Mouse (Mus musculus) cerebellum, postnatal 4 days (tissue): Measurements from ENCODE around the gene Dgkz.

Experiments
- DNase-seq, 2 experiments: peaks; one replicate each; pipeline ENCODE4 v3.0.0; 2022; ENCODE audit warnings: low spot score in 2 of 2, mixed read lengths in 1 of 2

Gene Dgkz

GRCm38 (mm10) chr2:91996006-91996405 is 20.3 kb upstream of the Dgkz start:
- no peak for DNase-seq

GRCm38 (mm10) chr2:91993409-91993808 is 17.7 kb upstream of the Dgkz start:
- DNase-seq = no peak

GRCm38 (mm10) chr2:91989750-91990149 is 14.1 kb upstream of the Dgkz start:
- no peak for DNase-seq

GRCm38 (mm10) chr2:91987542-91987941 is 11.9 kb upstream of the Dgkz start:
- peak; percentile 79 to 90 for DNase-seq

- DNase-seq = no peak
Measured at GRCm38 (mm10) chr2:91986071-91986470, 10.4 kb upstream of the Dgkz start.

DNA sequence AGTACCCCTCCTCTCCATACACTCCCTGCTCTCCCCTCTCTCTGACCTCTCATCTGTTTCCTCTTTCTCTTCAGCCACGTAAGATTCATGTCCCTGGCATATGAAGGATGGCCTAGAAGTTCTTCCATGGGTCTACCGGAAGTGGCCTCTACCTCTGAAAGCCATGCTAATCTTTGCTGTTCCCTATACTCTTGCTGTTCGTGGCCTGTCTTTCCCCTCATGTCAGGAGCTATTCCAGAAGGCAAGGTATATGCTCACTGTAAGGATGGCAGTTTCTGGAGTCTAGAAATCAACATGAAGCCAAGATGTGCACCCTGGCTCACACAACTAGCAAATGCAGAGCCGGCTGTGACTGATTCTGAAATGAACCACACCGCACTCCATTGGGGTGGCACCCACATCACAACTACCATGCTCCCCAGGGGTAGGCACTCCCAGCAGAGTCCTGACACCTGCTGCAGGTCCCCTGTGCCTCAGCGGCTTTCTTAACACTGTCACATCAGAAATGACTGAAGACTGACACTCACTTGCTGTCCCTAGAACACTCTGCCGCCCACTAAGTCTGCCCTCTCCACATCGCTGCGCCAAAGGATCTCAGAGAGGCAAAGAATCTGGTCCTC is 9.4 kb upstream of the Dgkz start:
- DNase-seq = no peak

GRCm38 (mm10) chr2:91984439-91984838 is 8.8 kb upstream of the Dgkz start:
- DNase-seq = no peak

DNA sequence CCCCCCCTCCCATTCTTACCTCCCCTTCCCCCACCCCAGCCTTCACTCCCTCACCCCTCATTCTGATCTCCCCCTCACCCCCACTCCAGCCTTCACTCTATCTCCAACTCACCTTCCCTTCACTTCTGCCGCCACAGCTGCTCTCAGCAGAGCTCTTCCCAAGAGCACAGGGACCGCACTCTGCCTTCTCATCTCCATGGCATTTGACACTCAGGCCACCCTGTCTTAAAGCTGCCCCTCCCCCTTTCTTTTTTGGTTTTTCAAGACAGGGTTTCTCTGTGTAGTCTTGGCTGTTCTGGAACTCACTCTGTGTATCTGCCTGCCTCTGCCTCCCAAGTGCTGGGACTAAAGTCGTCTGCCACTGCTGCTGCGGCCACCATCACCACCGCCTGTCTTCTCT is 5.2 kb upstream of the Dgkz start:
- DNase-seq = no peak

DNA sequence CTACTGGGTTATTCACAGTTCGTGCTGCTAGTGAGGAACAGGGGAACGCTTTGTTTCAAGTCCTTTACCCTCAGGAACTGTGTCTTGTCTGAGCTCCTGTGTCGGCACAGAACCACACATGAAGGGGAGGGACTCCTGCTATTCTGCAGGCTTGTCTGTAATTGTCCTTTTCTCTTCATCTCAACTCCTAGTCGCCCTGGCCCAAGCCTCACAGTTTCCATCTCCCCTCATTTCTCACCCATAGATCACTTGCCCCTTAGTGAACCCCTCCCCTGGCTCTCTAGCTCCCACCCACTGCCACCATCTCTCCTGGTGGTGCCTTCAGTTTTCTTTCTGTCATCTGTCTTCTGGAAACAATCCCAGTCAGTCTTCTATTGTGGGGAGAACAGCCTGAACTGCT is 4.6 kb upstream of the Dgkz start:
- no peak for DNase-seq

- no peak for DNase-seq
Measured at GRCm38 (mm10) chr2:91978547-91978946, 2.9 kb upstream of the Dgkz start.

DNA sequence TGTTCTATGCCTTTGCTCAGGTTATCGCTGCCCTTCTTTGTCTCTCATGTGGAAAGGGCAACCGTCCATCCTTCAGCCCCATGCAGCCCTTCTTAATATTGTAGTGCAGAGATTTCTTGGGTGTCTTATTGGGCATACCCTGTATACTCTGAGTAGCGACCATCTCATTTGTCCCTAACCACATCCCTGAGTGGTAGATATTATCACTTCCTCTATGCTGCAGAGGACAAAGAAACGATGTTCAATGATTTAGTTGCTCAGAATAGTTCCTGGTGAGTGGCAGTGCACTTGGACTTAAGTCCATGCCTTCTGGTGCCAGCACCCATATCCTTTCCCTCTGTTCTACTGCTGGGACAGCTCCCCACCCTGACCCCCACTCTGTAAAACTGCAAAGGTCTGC is 2.3 kb upstream of the Dgkz start:
- no peak for DNase-seq

DNA sequence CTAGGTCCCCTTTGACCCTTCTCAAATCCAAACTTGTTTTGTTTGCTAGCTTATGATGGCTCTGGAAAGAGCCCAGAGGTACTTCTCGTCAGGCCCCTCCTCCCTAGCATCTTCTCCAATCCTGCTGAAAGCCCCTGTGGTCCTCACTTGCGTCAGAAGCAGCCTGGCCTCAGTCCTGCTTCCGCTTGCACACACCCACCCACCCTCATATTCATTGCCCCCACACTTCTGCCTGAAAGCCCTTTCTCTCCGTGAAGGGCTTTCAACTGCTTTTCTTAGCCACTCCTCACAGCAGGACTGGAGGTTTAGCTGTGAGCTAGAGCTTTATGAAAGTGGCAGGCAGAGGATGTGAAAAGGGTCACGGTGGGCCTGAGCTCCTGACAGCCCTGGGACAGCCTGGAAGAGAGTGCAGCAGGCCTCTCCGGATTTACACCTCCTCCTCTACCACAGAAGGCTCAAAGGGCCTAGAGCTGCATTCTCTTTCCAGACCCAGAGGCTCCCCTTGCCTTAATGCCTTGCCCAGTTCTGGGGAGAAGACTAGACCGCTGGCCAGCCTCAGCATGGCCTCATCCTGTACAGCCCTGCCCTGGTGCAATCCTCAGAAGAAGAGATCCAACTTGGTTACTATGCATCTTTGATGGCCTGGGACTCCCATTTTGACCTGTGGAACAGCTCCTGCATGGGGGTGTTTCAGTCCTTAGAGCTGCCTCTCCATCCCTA is 2.1 kb downstream of the Dgkz start:
- no peak for DNase-seq

- no peak for DNase-seq
Measured at GRCm38 (mm10) chr2:91972121-91972566, 3.5 kb downstream of the Dgkz start.

DNA sequence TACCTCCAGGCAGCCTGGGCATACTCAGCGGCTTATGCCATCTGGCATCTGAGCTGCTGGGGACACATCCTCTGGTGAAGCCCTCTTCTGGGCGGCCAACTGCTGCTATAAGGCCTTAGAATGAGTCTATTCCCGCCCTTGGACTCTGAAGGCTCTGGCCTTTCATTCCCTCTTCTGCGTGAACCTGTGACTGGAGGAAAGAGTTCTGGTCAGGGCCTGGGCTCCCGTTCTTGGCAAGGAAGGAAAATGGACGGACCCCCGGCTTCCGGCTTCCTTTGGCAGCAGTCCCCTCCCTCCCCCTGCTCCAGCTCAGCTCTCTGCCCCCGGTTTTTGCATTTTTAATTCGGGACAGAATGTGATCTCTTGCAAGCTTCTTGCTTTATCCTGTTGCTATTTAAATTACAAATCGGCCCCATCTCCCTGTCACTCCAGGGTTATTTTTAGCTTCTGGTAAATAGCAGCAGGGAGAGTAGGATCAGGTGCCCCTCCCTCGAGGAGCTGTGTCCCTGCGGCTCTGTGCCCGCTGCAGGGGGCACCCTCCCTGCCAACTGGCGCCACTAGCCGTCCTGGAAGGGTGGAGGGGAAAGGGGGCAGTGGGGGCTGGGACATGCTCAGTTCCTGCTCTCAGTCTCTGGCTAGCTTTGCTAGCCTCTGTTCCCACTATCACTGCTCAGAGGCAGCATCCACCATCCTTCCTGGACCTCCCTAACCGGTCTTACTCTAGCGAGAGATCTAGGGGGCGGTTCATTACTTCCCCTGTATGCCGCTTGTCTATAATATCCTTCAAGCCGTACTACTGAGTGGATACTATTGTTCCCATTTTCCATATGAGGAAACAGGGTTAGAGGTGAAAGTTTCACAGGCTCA is 4.2 kb downstream of the Dgkz start:
- DNase-seq = no peak

- no peak for DNase-seq
Measured at GRCm38 (mm10) chr2:91967962-91968361, 7.7 kb downstream of the Dgkz start.

DNA sequence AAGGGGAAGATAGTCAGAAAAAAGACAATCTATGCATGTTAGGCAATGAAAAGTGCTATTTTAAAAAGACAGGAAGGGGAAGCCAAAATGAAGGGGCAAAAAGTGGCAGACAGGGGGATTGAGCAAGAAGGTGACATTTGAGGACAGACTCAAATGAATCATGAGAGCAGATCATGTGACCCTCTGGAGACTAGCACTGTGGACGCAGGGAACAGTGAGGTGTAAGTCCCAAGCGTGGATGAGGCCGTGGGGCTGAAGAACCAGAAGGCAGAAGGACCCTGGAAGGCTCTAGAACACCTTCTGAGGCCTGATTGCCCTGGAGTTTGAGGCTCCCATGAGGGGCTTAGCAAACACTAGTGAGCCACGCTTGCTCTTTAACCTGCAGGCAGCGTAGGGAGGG is 9.3 kb downstream of the Dgkz start:
- DNase-seq = no peak

DNA sequence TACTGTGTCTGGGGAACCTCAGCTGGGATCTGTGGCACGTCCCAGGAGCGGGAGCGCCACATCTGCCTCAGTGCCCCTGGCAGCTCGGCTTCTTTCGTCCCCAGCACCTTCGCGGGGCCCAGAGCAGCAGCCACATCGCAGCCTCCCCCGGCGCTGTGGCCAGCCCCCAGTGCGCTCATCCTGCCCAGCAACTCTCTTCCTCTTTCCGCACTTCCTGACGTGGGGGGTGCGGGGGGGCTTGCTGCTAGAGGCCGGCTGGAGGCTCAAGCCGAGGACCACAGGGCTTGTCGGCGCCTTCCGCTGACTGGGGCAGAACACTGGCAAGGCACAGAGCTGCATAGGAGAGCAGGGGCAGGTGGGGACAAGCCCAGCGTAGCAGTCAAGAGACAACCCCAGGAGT is 10.2 kb downstream of the Dgkz start:
- no peak for DNase-seq

DNA sequence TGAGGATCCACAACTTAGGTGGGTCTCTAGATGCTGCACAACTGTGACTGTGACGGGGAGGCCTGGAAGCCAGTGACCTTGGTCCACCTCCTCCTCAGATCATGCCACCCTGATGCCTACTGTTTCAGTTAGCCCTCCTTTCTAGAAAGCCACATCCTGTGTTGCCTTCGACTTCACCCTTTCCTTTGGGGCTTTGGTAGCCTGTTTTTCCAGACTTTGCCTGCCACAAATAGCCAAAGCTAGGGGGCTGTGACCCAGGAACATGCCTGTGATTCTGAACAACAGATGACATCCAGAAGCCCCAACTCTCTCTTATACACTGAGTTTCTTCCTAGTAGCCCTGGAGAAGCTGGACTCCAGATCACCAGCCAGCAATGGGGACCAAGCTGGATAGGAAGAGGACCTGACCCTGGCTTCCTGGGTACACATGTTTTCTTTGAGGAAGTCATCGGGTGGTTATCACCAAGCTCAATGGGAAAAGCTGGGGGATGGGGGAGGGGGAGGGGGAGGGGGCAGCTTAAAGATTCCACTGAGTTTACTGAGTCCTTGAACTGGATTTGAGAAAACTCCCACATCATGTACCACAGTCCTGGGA is 11.0 kb downstream of the Dgkz start:
- no peak for DNase-seq

DNA sequence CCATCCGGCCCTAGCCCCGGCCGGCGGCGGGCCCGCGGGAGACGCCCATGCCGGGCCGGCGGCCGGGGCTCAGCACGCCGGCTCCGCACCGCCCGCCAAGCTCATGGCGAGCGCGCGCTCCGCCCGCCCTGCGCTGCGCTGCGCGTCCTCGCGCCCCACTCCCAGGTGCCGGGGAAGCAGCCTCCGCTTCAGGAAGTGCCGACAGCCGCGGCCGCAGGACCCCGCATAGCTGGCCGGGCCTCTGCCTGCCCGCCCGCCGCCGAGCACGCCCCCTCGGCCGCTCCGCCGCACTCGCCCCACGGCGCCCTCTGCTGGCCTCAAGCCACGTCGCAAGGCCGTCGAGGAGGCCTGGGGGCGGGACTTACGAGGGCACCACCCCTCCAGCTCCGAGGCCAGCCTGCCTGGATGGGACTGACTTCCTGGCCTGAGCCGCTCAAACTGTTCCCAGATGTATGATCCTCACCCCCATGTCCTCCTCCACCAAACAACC is 12.2 kb downstream of the Dgkz start:
- DNase-seq = peak; percentile 96 to 99

DNA sequence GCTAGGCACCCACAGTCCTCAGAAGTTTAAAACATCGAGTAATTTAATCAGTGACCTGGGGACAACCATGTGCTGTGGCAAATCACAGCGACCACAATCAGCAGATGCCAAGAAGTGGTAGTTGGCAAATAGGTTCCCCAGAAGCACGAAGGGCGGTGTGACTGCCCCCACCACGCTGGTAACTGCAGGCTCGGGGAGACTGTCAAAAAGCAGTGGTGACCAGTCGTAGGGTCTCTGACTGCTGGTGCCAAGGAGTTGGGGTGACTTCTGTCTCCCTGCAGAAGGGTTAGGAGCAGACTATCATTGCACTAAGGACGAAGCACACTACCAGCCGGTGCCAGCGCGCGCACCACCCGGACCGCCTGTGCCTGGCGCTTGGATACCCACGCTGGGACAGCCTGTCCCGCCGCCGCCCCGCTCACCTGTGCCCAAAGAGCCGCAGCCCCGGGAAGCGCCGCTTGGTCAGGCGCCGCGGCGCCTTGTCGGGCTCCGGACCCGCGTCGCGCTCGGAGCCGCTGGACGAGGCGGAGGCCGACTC is 12.7 kb downstream of the Dgkz start:
- peak in 1 of 2 experiments; percentile 38 for DNase-seq

GRCm38 (mm10) chr2:91961901-91962761 is 13.5 kb downstream of the Dgkz start:
- no peak for DNase-seq
